8 mouse cellular contexts compared by ENCODE assay signal in genomic region chr7:28767462-28767965, GRCm38 (mm10). TPM values are rescaled to one million over a fixed set of nuclear protein-coding genes. Genes with fewer than 3 reads are reported as not detected.
DNase-seq lines count a peak whose midpoint lies in the region; ATAC-seq and TF ChIP-seq lines count a peak whose summit lies in the region.

TSS of gene Nfkbib (minus strand) at chr7:28767512.

- peak; percentile 61 for DNase-seq in cerebellum, adult 9-10 months
- DNase-seq in cerebellum, postnatal 36 days = no peak
- no peak for DNase-seq in ES-E14 (ENCODE audit: low read depth, low spot score)
- DNase-seq in heart, postnatal 36 days = no peak

- no peak within 1 kb of the TSS for H3K27ac ChIP-seq in ES-E14 (ENCODE audit: insufficient read depth, low read depth, low read length, poor library complexity, severe bottlenecking)
- H3K27ac ChIP-seq in forebrain, embryonic 13.5 days = no peak within 1 kb of the TSS
- no peak within 1 kb of the TSS for H3K27ac ChIP-seq in limb, embryonic 13.5 days
- no peak within 1 kb of the TSS for H3K27ac ChIP-seq in olfactory bulb, adult 2 months (ENCODE audit: insufficient read depth, low read depth, low read length)

- H3K4me2 ChIP-seq in forebrain, embryonic 13.5 days = peak within 1 kb of the TSS; percentile 79
- peak within 1 kb of the TSS; percentile 77 for H3K4me2 ChIP-seq in limb, embryonic 13.5 days (replicated peaks)

- no peak for TF ChIP-seq CTCF in olfactory bulb, adult 2 months (IDR thresholded peaks at IDR 0.05; ENCODE audit: insufficient read depth, low read depth, low read length)

- H3K4me3 ChIP-seq in ES-E14 (ENCODE audit: insufficient read depth in 1 of 2, low read depth in 1 of 2, low read length in 2 of 2, poor library complexity in 1 of 2, severe bottlenecking in 1 of 2) = peak within 1 kb of the TSS; percentile 82 to 90
- peak within 1 kb of the TSS; percentile 76 for H3K4me3 ChIP-seq in forebrain, embryonic 13.5 days
- peak within 1 kb of the TSS; percentile 79 for H3K4me3 ChIP-seq in limb, embryonic 13.5 days
- H3K4me3 ChIP-seq in olfactory bulb, adult 2 months (ENCODE audit: insufficient read depth, low read depth, low read length) = peak within 1 kb of the TSS; percentile 99

- H3K27me3 ChIP-seq in forebrain, embryonic 13.5 days = no peaks in the 10 kb centered on the region
- no peaks in the 10 kb centered on the region for H3K27me3 ChIP-seq in limb, embryonic 13.5 days

- in situ Hi-C loops in ES-E14 (cut with MboI; ENCODE audit: low sequenced_read_pairs in 2 of 2, unreplicated experiment in 2 of 2) = no loop called here

- H3K4me1 ChIP-seq in ES-E14 (ENCODE audit: control insufficient read depth in 2 of 2, insufficient read depth in 2 of 2, low read length in 2 of 2, poor library complexity in 1 of 2) = peaks cover 0 to 2% of the 10 kb centered on the region in 2 experiments; a peak in 1 of 4 replicates
- peaks cover 28% of the 10 kb centered on the region for H3K4me1 ChIP-seq in forebrain, embryonic 13.5 days
- peaks cover 22% of the 10 kb centered on the region for H3K4me1 ChIP-seq in limb, embryonic 13.5 days
- H3K4me1 ChIP-seq in olfactory bulb, adult 2 months (ENCODE audit: control insufficient read depth, insufficient read depth, low read length) = peaks cover 11% of the 10 kb centered on the region

- H3K9me3 ChIP-seq in ES-E14 (ENCODE audit: control insufficient read depth, insufficient read depth, low read depth, low read length) = no peaks in the 10 kb centered on the region
- no peaks in the 10 kb centered on the region for H3K9me3 ChIP-seq in forebrain, embryonic 13.5 days (replicated peaks)
- no peaks in the 10 kb centered on the region for H3K9me3 ChIP-seq in limb, embryonic 13.5 days

- no peak for TF ChIP-seq POLR2A in olfactory bulb, adult 2 months (IDR thresholded peaks at IDR 0.05; ENCODE audit: insufficient read depth, low read depth, low read length)

- intact Hi-C loops in heart, postnatal 36 days (cut with DNase I) = loop anchor here (10.0 kb wide), 2 partner anchors 407 to 467 kb away; partner anchors contain the start of genes Ggn, Kcnk6, Spred3 and Yif1b

- no peaks in the 10 kb centered on the region for H3K36me3 ChIP-seq in ES-E14 (ENCODE audit: control insufficient read depth, insufficient read depth, low read length, poor library complexity, severe bottlenecking)
- H3K36me3 ChIP-seq in forebrain, embryonic 13.5 days (ENCODE audit: poor library complexity, severe bottlenecking) = peaks cover 13% of the 10 kb centered on the region
- peaks cover 8% of the 10 kb centered on the region for H3K36me3 ChIP-seq in limb, embryonic 13.5 days

- ATAC-seq in forebrain, embryonic 13.5 days = no peak
- ATAC-seq in limb, embryonic 13.5 days (ENCODE audit: low FRiP score, low read depth) = no peak
- ATAC-seq in frontal cortex, adult (ENCODE audit: low TSS enrichment) = no peak

- WGBS in forebrain, embryonic 13.5 days = 62% methylated on average over 7 of the region's 7 CpGs
- WGBS in limb, embryonic 13.5 days = 60% methylated on average over 7 of the region's 7 CpGs
- WGBS in olfactory bulb, adult 2 months = 45% methylated on average over 7 of the region's 7 CpGs

- peak within 1 kb of the TSS; percentile 37; the same call in 1 of the 2 replicates for H3K9ac ChIP-seq in ES-E14 (ENCODE audit: insufficient read depth, low read depth, low read length, poor library complexity, severe bottlenecking)
- peak within 1 kb of the TSS; percentile 71 for H3K9ac ChIP-seq in forebrain, embryonic 13.5 days
- peak within 1 kb of the TSS; percentile 80 for H3K9ac ChIP-seq in limb, embryonic 13.5 days

TF ChIP-seq in ES-E14, 5 proteins besides CTCF, POLR2A, EP300 and RAD21:
- TF ChIP-seq CHD2 (IDR thresholded peaks at IDR 0.05; ENCODE audit: low read depth, low read length) (no peak), ZNF384 (IDR thresholded peaks at IDR 0.05; ENCODE audit: low read depth, low read length) (no peak)

RNA-seq across cellular contexts. Expression of gene Nfkbib, which starts in this region (rescaled TPM):
- 17.7 and 20.1 TPM in 2 replicates for total RNA-seq in ES-E14 (2012; rRNA removed)
- polyA plus RNA-seq in forebrain, embryonic 13.5 days (2015; fragmentation: Nextera tagmentation; extraction: Ambion mirVana) = 51.0 and 52.9 TPM in 2 replicates
- 10 to 100 TPM; 25.4 to 27.0 TPM for total RNA-seq in heart, postnatal 36 days (2021)
- polyA plus RNA-seq in limb, embryonic 13.5 days (2015; fragmentation: Nextera tagmentation; extraction: Ambion mirVana) = 41.7 and 46.0 TPM in 2 replicates
- polyA plus RNA-seq in olfactory bulb, adult 2 months (2012; ENCODE audit: insufficient read depth, insufficient read length, low replicate concordance, missing spikeins) = not detected in 2 replicates

Comparison
In these comparisons a context has a peak if more than half of its experiments do, and no peak if none do; other contexts are left out.
1. RNA of gene Nfkbib (polyA plus RNA-seq): 51.0 to 52.9 TPM in forebrain, embryonic 13.5 days and 41.7 to 46.0 TPM in limb, embryonic 13.5 days; not detected in olfactory bulb, adult 2 months; every median in the first group is over 10 times any median in the second.
2. Peak in every context shown above with its lines, with median percentiles within 50 percentile points of each other: H3K4me3 ChIP-seq and H3K9ac ChIP-seq.